Mouse (Mus musculus) hindbrain, embryonic 11.5 days (tissue): ENCODE measurements at regions not wholly inside any gene's neighbourhood (a gene's known extent, or its start where the extent isn't known, plus 50 kb on each side); places are given as distances from the start of the nearest gene placed in this dataset.

ENCODE experiments used
- ATAC-seq: fragments of 200-750 bp; cut with Nextera tagmentation; 2 replicates; pipeline ENCODE4 v1.8.0; 2017; ENCODE audit warnings: mild to moderate bottlenecking, moderate TSS enrichment, moderate library complexity; ENCODE audit not compliant: low FRiP score
- DNase-seq: peaks from one replicate; pipeline ENCODE4 v3.0.0-alpha.2; 2015; ENCODE audit warnings: low spot score
- H3K27ac ChIP-seq: fragments of 300-500 bp; sonication (generic); 2 replicates; pipeline ENCODE4 v1.5.1; 2014; ENCODE audit warnings: mild to moderate bottlenecking, low read depth, low read length
- H3K27me3 ChIP-seq: fragments of 300-500 bp; sonication (generic); 2 replicates; pipeline ENCODE4 v1.6.1; 2014; ENCODE audit warnings: mild to moderate bottlenecking, low read length, moderate library complexity, mixed read lengths; ENCODE audit not compliant: control insufficient read depth, insufficient read depth
- H3K36me3 ChIP-seq: fragments of 300-500 bp; sonication (generic); 2 replicates; pipeline ENCODE4 v1.6.1; 2014; ENCODE audit warnings: mild to moderate bottlenecking, low read length, moderate library complexity, mixed read lengths; ENCODE audit not compliant: control insufficient read depth, insufficient read depth
- H3K4me1 ChIP-seq: fragments of 300-500 bp; sonication (generic); replicated peaks from 2 replicates; pipeline ENCODE4 v1.6.1; 2014; ENCODE audit warnings: low read length, mixed read lengths; ENCODE audit not compliant: control insufficient read depth, insufficient read depth
- H3K4me2 ChIP-seq: fragments of 300-500 bp; sonication (generic); replicated peaks from 2 replicates; pipeline ENCODE4 v1.6.1; 2014; ENCODE audit warnings: mild to moderate bottlenecking, low read depth, low read length
- H3K4me3 ChIP-seq: fragments of 300-500 bp; sonication (generic); 2 replicates; pipeline ENCODE4 v1.5.1; 2014; ENCODE audit warnings: low read depth, low read length
- H3K9ac ChIP-seq: fragments of 300-500 bp; sonication (generic); 2 replicates; pipeline ENCODE4 v1.6.1; 2014; ENCODE audit warnings: low read depth, low read length
- H3K9me3 ChIP-seq: fragments of 300-500 bp; sonication (generic); 2 replicates; pipeline ENCODE4 v1.6.1; 2016; ENCODE audit warnings: low read length; ENCODE audit not compliant: control insufficient read depth
- WGBS: fragments of 180-500 bp; shearing (Covaris S2); extraction: QIAGEN DNeasy Blood & Tissue Kit; methylation state at CpG from one replicate; pipeline ENCODE4 v1.1.7; 2014; 5-methylcytosine and 5-hydroxymethylcytosine counted together

DNA sequence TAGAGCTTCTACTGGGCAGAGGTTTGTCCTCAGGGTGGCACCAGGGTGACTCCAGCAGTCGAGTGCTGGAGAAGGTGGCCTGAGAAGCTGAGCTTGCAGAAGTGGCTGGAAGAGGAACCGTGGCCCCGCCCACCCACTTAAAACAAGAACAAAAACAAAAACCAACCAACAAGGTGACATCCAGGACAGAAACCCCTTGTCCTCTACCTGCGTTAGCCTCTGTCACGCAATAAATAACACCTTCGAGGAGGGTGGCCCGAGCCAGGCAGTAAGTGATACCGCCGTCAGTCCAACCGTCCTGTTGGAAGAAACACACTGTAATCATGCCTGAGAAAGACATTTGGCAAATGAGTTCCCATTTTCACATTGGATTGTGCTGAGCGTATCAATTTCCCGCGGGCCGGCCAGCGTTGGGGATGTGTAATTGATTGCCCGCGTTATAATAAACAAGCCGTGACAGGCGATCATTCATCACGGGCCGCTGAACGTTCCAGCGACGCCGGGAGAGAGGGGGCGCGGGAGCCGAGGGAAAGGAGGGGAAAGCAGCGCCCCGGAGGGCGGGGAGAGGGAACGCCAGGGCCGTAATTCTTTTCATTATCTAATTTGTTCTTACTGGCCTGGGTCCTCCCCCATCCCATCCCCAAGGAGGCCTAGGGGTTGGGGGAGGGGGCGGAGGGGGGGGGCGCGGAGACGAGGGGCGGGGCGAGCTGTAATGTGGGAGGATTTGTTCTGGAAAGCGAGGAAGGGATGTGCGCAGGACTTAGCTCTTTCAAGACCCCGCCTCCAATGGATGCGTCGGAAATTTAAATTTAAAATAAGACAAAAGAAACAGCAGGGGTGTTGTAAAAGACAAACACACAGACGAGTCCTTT lies 135.6 kb downstream of the 2410131K14Rik start:
- H3K4me2 ChIP-seq = peak overlapping the region; percentile 61
- H3K4me1 ChIP-seq = peaks cover 7% of the 10 kb centered on the region
- peak overlapping the region; percentile 82 for H3K27ac ChIP-seq
- H3K36me3 ChIP-seq = no peaks in the 10 kb centered on the region
- H3K27me3 ChIP-seq = peaks cover 4% of the 10 kb centered on the region
- H3K9me3 ChIP-seq = no peaks in the 10 kb centered on the region
- under 1% methylated on average over 39 of the region's 45 CpGs for WGBS
- ATAC-seq (peak; percentile 88), DNase-seq (peak; percentile 84)
- H3K9ac ChIP-seq = peak overlapping the region; percentile 38; the same call in 1 of the 2 replicates
- H3K4me3 ChIP-seq = peak overlapping the region; percentile 33

- under 1% methylated on average over 12 of the region's 12 CpGs for WGBS
- no peaks in the 10 kb centered on the region for H3K9me3 ChIP-seq
- peak overlapping the region; percentile 38; the same call in 1 of the 2 replicates for H3K9ac ChIP-seq
- ATAC-seq (peak; percentile 84), DNase-seq (peak; percentile 86)
- peaks cover 4% of the 10 kb centered on the region for H3K27me3 ChIP-seq
- no peaks in the 10 kb centered on the region for H3K36me3 ChIP-seq
- peaks cover 7% of the 10 kb centered on the region for H3K4me1 ChIP-seq
- peak overlapping the region; percentile 82 for H3K27ac ChIP-seq
- peak overlapping the region; percentile 33 for H3K4me3 ChIP-seq
- peak overlapping the region; percentile 61 for H3K4me2 ChIP-seq
Measured at GRCm38 (mm10) chr5:118381294-118381675, 136.3 kb downstream of the 2410131K14Rik start.

DNA sequence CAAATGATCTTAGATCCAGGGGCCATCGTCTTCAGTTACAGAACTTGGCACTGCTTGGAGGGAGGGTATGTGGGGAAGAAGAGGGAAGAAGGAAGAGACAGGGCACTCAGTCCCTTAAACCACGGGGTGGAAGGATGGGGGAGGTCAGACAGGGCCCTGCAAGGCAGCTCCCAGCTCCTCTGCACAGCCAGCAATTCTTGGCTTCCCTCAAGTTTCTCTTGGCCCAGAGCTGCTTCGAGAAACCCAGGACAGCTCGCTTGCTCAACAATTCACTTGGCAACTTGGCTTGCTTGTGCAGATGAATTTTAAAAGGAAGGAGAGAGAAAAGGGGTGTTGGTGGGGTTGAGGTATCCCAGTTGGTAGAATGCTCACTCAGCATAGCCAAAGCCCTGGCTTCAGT lies 141.1 kb downstream of the 2410131K14Rik start:
- WGBS = 78% methylated on average over 4 of the region's 4 CpGs
- no peak overlapping the region for H3K27ac ChIP-seq
- H3K27me3 ChIP-seq = no peaks in the 10 kb centered on the region
- no peaks in the 10 kb centered on the region for H3K4me1 ChIP-seq
- no peak overlapping the region for H3K9ac ChIP-seq
- no peak overlapping the region for H3K4me2 ChIP-seq
- ATAC-seq (no peak), DNase-seq (no peak)
- no peaks in the 10 kb centered on the region for H3K9me3 ChIP-seq
- no peak overlapping the region for H3K4me3 ChIP-seq
- no peaks in the 10 kb centered on the region for H3K36me3 ChIP-seq

DNA sequence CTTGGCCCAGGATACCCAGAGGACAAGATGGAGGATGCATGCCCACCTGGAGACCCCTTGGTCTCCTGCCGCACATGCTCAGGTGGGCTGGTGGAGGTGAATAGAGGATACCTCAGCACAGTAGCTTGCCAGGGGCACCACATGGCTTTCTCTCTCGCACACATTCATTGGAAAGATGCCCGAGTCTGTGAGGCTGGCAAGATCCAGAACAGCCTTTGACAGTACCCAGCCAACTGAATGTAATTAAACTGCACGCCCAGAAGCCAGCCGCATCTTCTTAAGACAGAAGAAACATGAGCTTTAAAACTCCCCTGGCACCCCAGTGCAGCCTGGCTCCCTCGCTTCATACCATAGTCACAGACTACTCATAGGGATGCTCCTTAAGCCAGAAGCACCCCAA lies 143.4 kb downstream of the 2410131K14Rik start:
- WGBS = 93% methylated on average over 6 of the region's 6 CpGs
- Histone ChIP-seq H3K4me2 (no peak overlapping the region), H3K27me3 (no peaks in the 10 kb centered on the region), H3K27ac (no peak overlapping the region), H3K36me3 (no peaks in the 10 kb centered on the region), H3K9ac (no peak overlapping the region), H3K4me3 (no peak overlapping the region), H3K4me1 (no peaks in the 10 kb centered on the region), H3K9me3 (no peaks in the 10 kb centered on the region)
- ATAC-seq = no peak
- DNase-seq = no peak

GRCm38 (mm10) chr5:118390691-118391373 lies 145.8 kb downstream of the 2410131K14Rik start:
- no peak overlapping the region for H3K9ac ChIP-seq
- no peaks in the 10 kb centered on the region for H3K4me1 ChIP-seq
- no peak overlapping the region for H3K27ac ChIP-seq
- ATAC-seq = no peak
- 91% methylated on average over 7 of the region's 7 CpGs for WGBS
- DNase-seq = no peak
- no peaks in the 10 kb centered on the region for H3K9me3 ChIP-seq
- H3K4me3 ChIP-seq = no peak overlapping the region
- H3K27me3 ChIP-seq = no peaks in the 10 kb centered on the region
- H3K36me3 ChIP-seq = no peaks in the 10 kb centered on the region
- H3K4me2 ChIP-seq = no peak overlapping the region

GRCm38 (mm10) chr5:118392932-118393487 lies 148.0 kb downstream of the 2410131K14Rik start:
- 87% methylated on average over 8 of the region's 8 CpGs for WGBS
- H3K4me2 ChIP-seq = no peak overlapping the region
- H3K36me3 ChIP-seq = no peaks in the 10 kb centered on the region
- DNase-seq = no peak
- no peak overlapping the region for H3K9ac ChIP-seq
- H3K4me3 ChIP-seq = no peak overlapping the region
- H3K9me3 ChIP-seq = no peaks in the 10 kb centered on the region
- no peak overlapping the region for H3K27ac ChIP-seq
- no peaks in the 10 kb centered on the region for H3K27me3 ChIP-seq
- no peaks in the 10 kb centered on the region for H3K4me1 ChIP-seq
- no peak for ATAC-seq

GRCm38 (mm10) chr5:118394051-118394450 lies 149.0 kb downstream of the 2410131K14Rik start:
- DNase-seq (no peak), ATAC-seq (no peak)
- Histone ChIP-seq H3K4me3 (no peak overlapping the region), H3K4me2 (no peak overlapping the region), H3K36me3 (no peaks in the 10 kb centered on the region), H3K27me3 (no peaks in the 10 kb centered on the region), H3K27ac (no peak overlapping the region), H3K4me1 (no peaks in the 10 kb centered on the region), H3K9me3 (no peaks in the 10 kb centered on the region), H3K9ac (no peak overlapping the region)
- 57% methylated on average over 5 of the region's 5 CpGs for WGBS

GRCm38 (mm10) chr5:118396004-118396725 lies 151.1 kb downstream of the 2410131K14Rik start:
- H3K4me2 ChIP-seq = no peak overlapping the region
- H3K4me1 ChIP-seq = no peaks in the 10 kb centered on the region
- 14% methylated on average over 28 of the region's 28 CpGs for WGBS
- H3K27ac ChIP-seq = no peak overlapping the region
- H3K9me3 ChIP-seq = no peaks in the 10 kb centered on the region
- H3K36me3 ChIP-seq = no peaks in the 10 kb centered on the region
- ATAC-seq = no peak
- peak; percentile 42 for DNase-seq
- H3K4me3 ChIP-seq = no peak overlapping the region
- H3K9ac ChIP-seq = no peak overlapping the region
- H3K27me3 ChIP-seq = no peaks in the 10 kb centered on the region
